ENCODE assay signal across 35 mouse cellular contexts in genomic region chr15:89384617-89385016, GRCm38 (mm10). TPM values are rescaled to one million over a fixed set of nuclear protein-coding genes. Genes with fewer than 3 reads are reported as not detected.
DNase-seq lines count a peak whose midpoint lies in the region; ATAC-seq and TF ChIP-seq lines count a peak whose summit lies in the region.
"Had no signal": no experiment of that assay in that cellular context is flagged by ENCODE, and none has a peak within 500 bp of the region (broad histone marks: within the 10 kb centered on the region; RNA-seq: fewer than 3 reads in every experiment).

Klhdc7b (plus strand) TSS chr15:89384917.

- peaks cover 75% of the 10 kb centered on the region for H3K27me3 ChIP-seq in heart, embryonic 13.5 days (replicated peaks)
- peaks cover 85% of the 10 kb centered on the region for H3K27me3 ChIP-seq in E14TG2a.4 (ENCODE audit: insufficient read depth, low read length)

- no peak within 1 kb of the TSS for H3K27ac ChIP-seq in heart, embryonic 13.5 days (replicated peaks)
- H3K27ac ChIP-seq in ES-E14 (ENCODE audit: insufficient read depth, low read depth, low read length, poor library complexity, severe bottlenecking): no peak within 1 kb of the TSS
- H3K27ac ChIP-seq: embryonic facial prominence, embryonic 15.5 days; gastrocnemius, adult 2 months; heart, embryonic 15.5 days; hindbrain, embryonic 12.5 days; hindbrain, embryonic 15.5 days had no signal

- H3K4me3 ChIP-seq in heart, embryonic 13.5 days: no peak within 1 kb of the TSS
- peak within 1 kb of the TSS; percentile 74 for H3K4me3 ChIP-seq in E14TG2a.4 (replicated peaks; ENCODE audit: low read length)
- peak within 1 kb of the TSS; percentile 44 to 59; a peak in 3 of 4 replicates for H3K4me3 ChIP-seq in ES-E14 (ENCODE audit: insufficient read depth in 1 of 2, low read depth in 1 of 2, low read length in 2 of 2, poor library complexity in 1 of 2, severe bottlenecking in 1 of 2)
- H3K4me3 ChIP-seq: embryonic facial prominence, embryonic 15.5 days; gastrocnemius, adult 2 months; heart, embryonic 15.5 days; hindbrain, embryonic 12.5 days; hindbrain, embryonic 15.5 days had no signal

- in situ Hi-C loops in ES-E14 (cut with MboI; ENCODE audit: low sequenced_read_pairs in 2 of 2, unreplicated experiment in 2 of 2): no loop called here

- WGBS in heart, embryonic 13.5 days: 72% methylated on average over 7 of the region's 7 CpGs

- intact Hi-C loops in heart, postnatal 14 days (cut with DNase I): no loop called here

- no peak for DNase-seq in heart, postnatal 14 days
- DNase-seq in ES-E14 (ENCODE audit: low read depth, low spot score): no peak
- DNase-seq in lung, postnatal 14 days: no peak
- DNase-seq in lung, postnatal 25 days (ENCODE audit: low spot score): no peak
- DNase-seq: adrenal gland, postnatal 10 days; adrenal gland, postnatal 36 days; B cell, adult 2 months; cerebellum, adult 18-20 months; cerebellum, adult 9-11 months; cerebellum, postnatal 36 days; embryo, embryonic 11 days; forebrain, postnatal 0 days; gastrocnemius, adult 2 months; gastrocnemius, postnatal 14 days; heart, adult 11 months; heart, postnatal 10 days; heart, postnatal 4 days had no signal

- 0 out of 2 replicates have a peak, but pooled peaks have one; percentile 23 for ATAC-seq in heart, embryonic 13.5 days (ENCODE audit: extremely low read depth, insufficient number of reproducible peaks, low FRiP score, low TSS enrichment)
- ATAC-seq: forebrain, embryonic 14.5 days; forebrain, postnatal 0 days; intestine, postnatal 0 days; Patski had no signal

- H3K9ac ChIP-seq in heart, embryonic 13.5 days: no peak within 1 kb of the TSS
- H3K9ac ChIP-seq in ES-E14 (ENCODE audit: insufficient read depth, low read depth, low read length, poor library complexity, severe bottlenecking): peak within 1 kb of the TSS; percentile 39; the same call in 1 of the 2 replicates
- H3K9ac ChIP-seq: embryonic facial prominence, embryonic 15.5 days; forebrain, postnatal 0 days; heart, embryonic 15.5 days; hindbrain, embryonic 12.5 days; hindbrain, embryonic 15.5 days had no signal

- no peak within 1 kb of the TSS for H3K4me2 ChIP-seq in heart, embryonic 13.5 days
- H3K4me2 ChIP-seq: embryonic facial prominence, embryonic 15.5 days; heart, embryonic 11.5 days; heart, embryonic 15.5 days; hindbrain, embryonic 12.5 days; hindbrain, embryonic 15.5 days had no signal

- H3K9me3 ChIP-seq in heart, embryonic 13.5 days: no peaks in the 10 kb centered on the region
- H3K9me3 ChIP-seq in E14TG2a.4 (ENCODE audit: low read length) (no peaks in the 10 kb centered on the region), ES-E14 (ENCODE audit: control insufficient read depth, insufficient read depth, low read depth, low read length) (no peaks in the 10 kb centered on the region)
- H3K9me3 ChIP-seq: embryonic facial prominence, embryonic 15.5 days; G1E; heart, embryonic 15.5 days; hindbrain, embryonic 12.5 days; hindbrain, embryonic 15.5 days had no signal

- no peak for TF ChIP-seq CTCF in E14TG2a.4 (conservative IDR thresholded peaks at IDR 0.05; ENCODE audit: low read length)

- peaks cover under 1% of the 10 kb centered on the region for H3K4me1 ChIP-seq in heart, embryonic 13.5 days
- H3K4me1 ChIP-seq in E14TG2a.4 (replicated peaks; ENCODE audit: low read depth, low read length) (peaks cover 46% of the 10 kb centered on the region), ES-E14 (ENCODE audit: control insufficient read depth in 2 of 2, insufficient read depth in 2 of 2, low read length in 2 of 2, poor library complexity in 1 of 2) (peaks cover 1 to 6% of the 10 kb centered on the region in 2 experiments; a peak in 1 of 4 replicates)
- H3K4me1 ChIP-seq: embryonic facial prominence, embryonic 15.5 days had no signal

- no peaks in the 10 kb centered on the region for H3K36me3 ChIP-seq in heart, embryonic 13.5 days
- no peaks in the 10 kb centered on the region for H3K36me3 ChIP-seq in E14TG2a.4 (ENCODE audit: insufficient read depth, low read length)
- H3K36me3 ChIP-seq in ES-E14 (ENCODE audit: control insufficient read depth, insufficient read depth, low read length, poor library complexity, severe bottlenecking): no peaks in the 10 kb centered on the region
- H3K36me3 ChIP-seq: embryonic facial prominence, embryonic 15.5 days; G1E; heart, embryonic 15.5 days; hindbrain, embryonic 12.5 days; hindbrain, embryonic 15.5 days had no signal

TF ChIP-seq in ES-E14, 5 proteins besides CTCF, POLR2A, EP300 and RAD21:
- TF ChIP-seq CHD2 (IDR thresholded peaks at IDR 0.05; ENCODE audit: low read depth, low read length): no peak
- no peak for TF ChIP-seq HCFC1 (IDR thresholded peaks at IDR 0.05; ENCODE audit: borderline replicate concordance, insufficient read depth, low read length)
- no peak for TF ChIP-seq MAFK (IDR thresholded peaks at IDR 0.05; ENCODE audit: insufficient read depth, low read depth, low read length)
- no peak for TF ChIP-seq ZNF384 (IDR thresholded peaks at IDR 0.05; ENCODE audit: low read depth, low read length)
- no peak for TF ChIP-seq ZC3H11A (IDR thresholded peaks at IDR 0.05; ENCODE audit: borderline replicate concordance, low read depth, low read length)
TF ChIP-seq in ES-E14: peak in this region for 0.

RNA-seq across cellular contexts. Expression of gene Klhdc7b, which starts in this region (rescaled TPM):
- 0.04 TPM in 1 of 2 replicates, not detected in the other for polyA plus RNA-seq in heart, embryonic 13.5 days (2015; fragmentation: Nextera tagmentation; extraction: Ambion mirVana)
- total RNA-seq in heart, postnatal 14 days (2021): not detected
- 0.11 and 0.13 TPM in 2 replicates for total RNA-seq in ES-E14 (2012; rRNA removed)
- total RNA-seq: adrenal gland, adult 18-20 months; adrenal gland, postnatal 36 days; CH12.LX; gastrocnemius, adult 2 months; gastrocnemius, postnatal 14 days; gastrocnemius, postnatal 4 days; heart, adult 8-10 months; heart, postnatal 10 days; heart, postnatal 4 days had no signal
- polyA plus RNA-seq: embryonic facial prominence, embryonic 11.5 days; embryonic facial prominence, embryonic 15.5 days; forebrain, embryonic 11.5 days; forebrain, embryonic 14.5 days; G1E; heart, embryonic 11.5 days; heart, embryonic 15.5 days; hindbrain, embryonic 12.5 days; hindbrain, embryonic 15.5 days; intestine, embryonic 14.5 days; intestine, postnatal 0 days; Patski had no signal

Comparison
In these comparisons a context has a peak if more than half of its experiments do, and no peak if none do; other contexts are left out.
1. Peak in ATAC-seq in heart, embryonic 13.5 days; RNA of the gene not detected or under 1 TPM.